Mouse (Mus musculus): ENCODE results near the gene Spast. TPM values are rescaled to one million over a fixed set of nuclear protein-coding genes. Genes with fewer than 3 reads are reported as not detected.
A peak's percentile ranks its signal among the peaks of the same experiment; 100 is the strongest.
"Not testable (repeated sequence)": the region's sequence is repeated elsewhere in the genome, so short reads cannot be mapped to it uniquely, and the experiment has no call there.

Gene Spast
- polyA plus RNA-seq, 1 experiment = 0.20 TPM

DNA sequence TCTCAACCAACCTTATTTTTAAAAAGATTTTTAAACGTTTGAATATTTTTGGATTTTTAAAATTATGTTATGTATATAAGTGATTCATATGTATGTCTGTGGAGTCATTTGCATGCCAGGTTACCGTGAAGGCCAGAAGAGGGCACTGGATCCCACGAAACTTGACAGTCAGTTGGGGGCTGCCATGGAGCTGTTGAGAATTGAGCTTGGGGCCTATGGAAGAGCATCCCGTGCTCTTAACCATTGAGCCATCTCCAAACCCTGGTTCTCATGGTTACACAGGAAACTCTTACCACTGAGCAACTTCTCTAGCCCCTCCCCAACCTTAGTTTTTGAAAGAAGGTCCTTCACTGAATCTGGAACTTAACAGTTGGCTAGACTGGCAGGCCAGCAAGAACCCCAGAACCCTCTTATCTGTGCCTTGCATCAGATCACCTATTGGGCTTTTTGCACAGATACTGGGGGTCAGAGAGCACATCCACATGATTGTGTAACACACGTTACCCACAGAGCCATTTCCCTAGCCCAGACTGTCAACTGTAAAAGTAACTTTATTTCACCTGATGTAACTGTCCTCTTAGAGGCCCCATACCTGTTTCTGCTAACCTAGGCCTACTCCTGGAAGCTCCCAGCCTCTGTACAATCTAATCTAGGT lies 16.3 kb upstream of the Spast start:
- H3K4me1 ChIP-seq (ENCODE audit: control insufficient read depth) = no peaks in the 10 kb centered on the region; the same call in 1 of the 2 replicates
- H3K4me3 ChIP-seq (replicated peaks) = no peak overlapping the region
- no peaks in the 10 kb centered on the region for H3K36me3 ChIP-seq (ENCODE audit: control insufficient read depth)
- TF ChIP-seq GATA1 (IDR thresholded peaks at IDR 0.05; ENCODE audit: low read length) (no peak), TAL1 (IDR thresholded peaks at IDR 0.05; ENCODE audit: low read length) (no peak)
- H3K27me3 ChIP-seq (ENCODE audit: control insufficient read depth) = no peaks in the 10 kb centered on the region
- no peaks in the 10 kb centered on the region for H3K9me3 ChIP-seq (ENCODE audit: control insufficient read depth, low read length)

DNA sequence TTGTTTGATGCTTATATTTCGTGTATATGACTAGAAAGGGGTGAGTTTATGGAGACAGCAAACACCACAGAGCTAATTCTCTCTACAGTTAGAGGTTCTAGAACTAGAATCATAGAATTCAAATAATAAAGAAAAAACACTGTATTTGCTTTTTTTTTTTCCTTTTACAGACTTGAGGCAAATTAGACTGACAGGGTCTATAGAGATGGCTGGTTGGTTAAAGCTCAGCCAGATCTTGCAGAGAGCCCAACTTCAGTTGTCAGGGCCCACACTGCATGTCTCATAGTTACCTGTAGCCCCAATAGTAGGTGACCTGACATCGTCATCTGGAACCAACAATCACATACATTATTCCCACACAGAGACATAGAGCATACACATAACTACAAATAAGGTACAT lies 14.9 kb upstream of the Spast start, which contains the start of gene Dpy30:
Gene Dpy30 (minus strand): TSS at position 101 of the 400 bp plus-strand sequence.
- Histone ChIP-seq H3K9me3 (ENCODE audit: control insufficient read depth, low read length) (no peaks in the 10 kb centered on the region), H3K4me3 (replicated peaks) (no peak within 1 kb of the TSS), H3K36me3 (ENCODE audit: control insufficient read depth) (no peaks in the 10 kb centered on the region), H3K4me1 (ENCODE audit: control insufficient read depth) (no peaks in the 10 kb centered on the region), H3K27me3 (ENCODE audit: control insufficient read depth) (no peaks in the 10 kb centered on the region)
- no peak for TF ChIP-seq GATA1 (IDR thresholded peaks at IDR 0.05; ENCODE audit: low read length)
- no peak for TF ChIP-seq TAL1 (IDR thresholded peaks at IDR 0.05; ENCODE audit: low read length)

DNA sequence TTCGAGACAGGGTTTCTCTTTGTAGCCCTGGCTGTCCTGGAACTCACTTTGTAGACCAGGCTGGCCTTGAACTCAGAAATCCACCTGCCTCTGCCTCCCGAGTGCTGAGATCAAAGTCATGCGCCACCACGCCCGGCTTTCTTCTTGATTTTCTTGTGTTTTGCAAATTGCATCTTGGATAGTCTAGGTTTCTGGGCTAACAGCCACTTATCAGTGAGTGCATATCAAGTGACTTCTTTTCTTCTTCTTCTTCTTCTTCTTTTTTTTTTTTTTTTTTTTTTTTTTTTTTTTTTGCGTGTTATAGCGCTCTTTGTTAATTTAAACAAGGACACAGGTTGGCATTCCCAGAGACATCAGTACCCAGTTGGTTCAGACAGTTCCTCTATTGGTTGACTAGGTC lies 11.6 kb upstream of the Spast start:
- not testable (repeated sequence) for H3K9me3 ChIP-seq (ENCODE audit: control insufficient read depth, low read length); H3K36me3 ChIP-seq (ENCODE audit: control insufficient read depth); H3K4me3 ChIP-seq (replicated peaks); H3K4me1 ChIP-seq (ENCODE audit: control insufficient read depth); H3K27me3 ChIP-seq (ENCODE audit: control insufficient read depth)

DNA sequence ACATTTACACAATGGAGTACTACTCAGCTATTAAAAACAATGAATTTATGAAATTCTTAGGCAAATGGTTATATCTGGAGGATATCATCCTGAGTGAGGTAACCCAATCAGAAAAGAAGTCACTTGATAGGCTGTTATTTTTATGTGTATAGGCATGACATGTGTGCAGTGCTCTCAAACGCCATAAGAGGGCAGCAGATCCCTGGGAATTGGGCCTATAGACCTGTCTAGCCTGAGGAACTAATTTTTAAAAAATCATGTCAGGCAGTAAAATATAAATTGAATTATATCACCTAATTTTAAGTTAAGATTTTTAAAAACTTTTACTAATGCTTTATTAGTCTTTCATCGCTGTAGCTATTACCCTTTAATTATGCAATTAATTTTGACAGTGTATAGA lies 10.6 kb upstream of the Spast start:
- not testable (repeated sequence) for H3K4me1 ChIP-seq (ENCODE audit: control insufficient read depth); H3K36me3 ChIP-seq (ENCODE audit: control insufficient read depth); H3K9me3 ChIP-seq (ENCODE audit: control insufficient read depth, low read length); H3K27me3 ChIP-seq (ENCODE audit: control insufficient read depth); H3K4me3 ChIP-seq (replicated peaks)

DNA sequence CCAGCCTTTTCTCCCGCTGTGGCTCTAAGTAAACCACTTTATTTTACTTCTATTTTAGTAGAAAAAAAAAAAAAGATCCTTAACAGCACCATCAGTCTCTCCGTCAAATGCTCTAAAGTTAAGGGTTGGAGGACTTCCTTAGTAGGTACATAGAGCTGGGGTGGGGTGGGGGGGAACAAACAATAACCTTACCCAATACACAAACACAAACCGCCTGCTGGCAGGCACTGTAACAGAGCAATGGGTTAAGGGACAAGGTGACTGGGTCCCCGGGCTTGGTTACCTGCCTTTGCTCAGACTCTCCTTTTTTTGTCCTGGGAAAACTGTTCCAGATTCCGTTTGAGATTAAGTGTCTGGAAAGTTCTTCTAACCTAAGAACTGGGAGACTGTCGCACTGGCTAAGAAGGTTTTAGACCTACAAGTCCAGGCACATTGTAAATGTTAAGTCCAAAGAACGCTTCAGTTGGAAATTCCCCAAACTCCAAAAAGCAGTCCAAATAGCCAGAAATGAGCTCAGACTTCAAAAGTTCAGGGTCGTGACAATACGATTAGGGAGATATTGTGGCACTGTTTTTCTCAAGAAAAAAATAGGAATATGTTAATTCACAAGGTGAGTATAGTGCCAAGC lies 7.6 kb upstream of the Spast start:
- Histone ChIP-seq H3K4me1 (ENCODE audit: control insufficient read depth) (no peaks in the 10 kb centered on the region), H3K27me3 (ENCODE audit: control insufficient read depth) (no peaks in the 10 kb centered on the region), H3K9me3 (ENCODE audit: control insufficient read depth, low read length) (no peaks in the 10 kb centered on the region), H3K36me3 (ENCODE audit: control insufficient read depth) (no peaks in the 10 kb centered on the region), H3K4me3 (replicated peaks) (no peak overlapping the region)
- TF ChIP-seq GATA1 (IDR thresholded peaks at IDR 0.05; ENCODE audit: low read length) = no peak
- no peak for TF ChIP-seq TAL1 (IDR thresholded peaks at IDR 0.05; ENCODE audit: low read length)

DNA sequence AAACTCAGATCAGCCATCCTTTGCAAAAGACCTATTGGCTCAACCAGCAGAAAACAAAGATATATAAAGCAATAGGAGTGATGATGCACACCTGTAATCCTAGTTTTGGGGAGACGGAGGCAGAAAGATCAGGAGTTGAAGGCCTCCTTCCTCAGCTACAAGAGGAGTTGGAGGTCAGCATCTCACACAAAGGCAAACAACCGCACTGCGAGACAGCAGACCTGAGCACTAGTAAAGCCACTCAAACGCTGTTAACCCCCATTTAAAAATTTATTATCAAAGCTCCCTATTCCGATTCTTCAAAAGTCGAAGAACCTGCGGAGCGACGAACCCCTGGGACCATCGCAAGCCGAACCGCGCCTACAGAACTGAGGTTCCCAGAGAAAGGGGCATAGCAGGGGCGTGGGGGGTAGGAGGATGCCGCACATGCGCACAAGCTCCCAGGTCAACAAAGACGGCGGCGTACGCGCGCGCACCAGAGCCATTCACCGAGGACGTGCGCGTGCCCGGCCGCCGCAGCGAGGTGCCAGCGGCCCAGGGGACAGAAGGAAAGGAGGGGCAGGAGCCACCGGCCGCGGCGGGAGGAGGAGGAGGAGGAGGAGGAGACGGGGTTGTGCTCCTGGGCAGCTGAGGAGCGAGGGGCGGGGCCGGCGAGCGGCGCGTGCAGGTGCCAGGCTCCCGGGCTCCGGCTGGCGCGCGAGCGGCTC lies 409 bp upstream of the Spast start:
- Histone ChIP-seq H3K9me3 (ENCODE audit: control insufficient read depth, low read length) (no peaks in the 10 kb centered on the region), H3K27me3 (ENCODE audit: control insufficient read depth) (no peaks in the 10 kb centered on the region), H3K4me3 (replicated peaks) (peak overlapping the region; percentile 95), H3K36me3 (ENCODE audit: control insufficient read depth) (peaks cover 2% of the 10 kb centered on the region; the same call in 1 of the 2 replicates), H3K4me1 (ENCODE audit: control insufficient read depth) (peaks cover 35% of the 10 kb centered on the region)
- no peak for TF ChIP-seq GATA1 (IDR thresholded peaks at IDR 0.05; ENCODE audit: low read length)

DNA sequence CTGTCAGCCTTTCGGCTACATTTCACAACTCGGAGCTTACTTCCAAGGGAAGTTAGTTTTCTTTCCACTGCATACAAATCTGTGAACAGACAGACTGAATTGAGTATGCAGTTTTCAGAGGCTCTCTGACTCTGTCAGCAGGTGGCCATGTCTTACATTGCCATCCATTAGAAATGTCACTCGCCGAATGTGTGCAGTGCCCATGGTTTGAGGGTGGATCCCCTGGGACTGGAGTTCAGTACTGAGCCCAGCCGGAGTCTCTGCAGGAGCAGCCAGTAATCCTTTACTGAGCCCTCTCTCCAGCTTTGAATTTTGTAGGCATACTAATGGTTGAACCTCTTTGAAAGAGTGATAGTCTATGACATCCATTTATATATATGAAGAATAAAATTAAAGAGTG lies 2.4 kb downstream of the Spast start:
- TF ChIP-seq GATA1 (IDR thresholded peaks at IDR 0.05; ENCODE audit: low read length) = no peak
- TF ChIP-seq TAL1 (IDR thresholded peaks at IDR 0.05; ENCODE audit: low read length) = no peak
- Histone ChIP-seq H3K9me3 (ENCODE audit: control insufficient read depth, low read length) (no peaks in the 10 kb centered on the region), H3K36me3 (ENCODE audit: control insufficient read depth) (peaks cover 8% of the 10 kb centered on the region), H3K4me3 (replicated peaks) (no peak overlapping the region), H3K27me3 (ENCODE audit: control insufficient read depth) (no peaks in the 10 kb centered on the region), H3K4me1 (ENCODE audit: control insufficient read depth) (peaks cover 35% of the 10 kb centered on the region)

DNA sequence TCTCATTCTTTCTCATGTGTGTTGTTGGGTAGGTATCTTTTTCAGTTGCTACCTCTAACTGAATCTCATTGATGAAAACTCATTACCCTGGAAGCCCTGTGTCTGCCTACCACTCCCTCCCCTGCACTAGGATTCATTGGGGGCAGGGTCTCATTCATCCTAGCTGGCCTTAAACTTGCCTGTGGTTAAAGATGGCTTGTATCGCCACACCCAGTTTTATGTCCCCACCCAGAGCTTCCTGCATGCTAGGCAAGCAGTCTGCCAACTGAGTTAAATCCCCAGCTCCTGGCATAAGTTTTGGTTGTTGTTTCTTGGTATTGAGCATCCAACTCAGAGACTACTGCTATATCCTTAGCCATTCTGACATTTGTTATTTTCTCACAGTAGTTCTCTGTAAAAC lies 24.8 kb downstream of the Spast start:
- no peak overlapping the region for H3K4me3 ChIP-seq (replicated peaks)
- H3K36me3 ChIP-seq (ENCODE audit: control insufficient read depth) = peaks cover 37% of the 10 kb centered on the region

DNA sequence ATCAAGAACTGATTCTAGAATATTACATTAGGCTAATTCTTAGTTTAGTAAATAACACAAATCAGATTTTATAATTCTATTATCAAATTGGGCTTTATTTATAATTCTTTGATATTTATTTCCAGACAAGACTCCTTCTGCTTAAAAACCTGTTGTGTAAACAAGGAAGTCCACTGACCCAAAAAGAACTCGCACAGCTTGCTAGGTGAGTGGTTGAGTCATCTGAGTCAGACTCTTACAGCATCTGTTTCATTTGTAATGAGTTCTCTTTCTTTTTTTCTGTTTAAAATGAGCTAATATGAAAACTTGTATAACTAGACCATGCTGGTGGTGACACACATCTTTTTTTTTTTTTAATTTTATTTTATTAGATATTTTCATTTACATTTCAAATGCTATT lies 38.1 kb downstream of the Spast start:
- H3K27me3 ChIP-seq (ENCODE audit: control insufficient read depth) = no peaks in the 10 kb centered on the region
- no peak for TF ChIP-seq GATA1 (IDR thresholded peaks at IDR 0.05; ENCODE audit: low read length)
- no peaks in the 10 kb centered on the region for H3K4me1 ChIP-seq (ENCODE audit: control insufficient read depth)
- no peak overlapping the region for H3K4me3 ChIP-seq (replicated peaks)
- H3K9me3 ChIP-seq (ENCODE audit: control insufficient read depth, low read length) = no peaks in the 10 kb centered on the region
- H3K36me3 ChIP-seq (ENCODE audit: control insufficient read depth) = peaks cover 54% of the 10 kb centered on the region

More for the DNA sequence above, 24.8 kb downstream of the Spast start:
- TF ChIP-seq TAL1 (IDR thresholded peaks at IDR 0.05; ENCODE audit: low read length) = no peak
- TF ChIP-seq GATA1 (IDR thresholded peaks at IDR 0.05; ENCODE audit: low read length) = no peak
- Histone ChIP-seq H3K27me3 (ENCODE audit: control insufficient read depth) (no peaks in the 10 kb centered on the region), H3K4me1 (ENCODE audit: control insufficient read depth) (peaks cover 4% of the 10 kb centered on the region), H3K9me3 (ENCODE audit: control insufficient read depth, low read length) (no peaks in the 10 kb centered on the region)

Data from erythroblast, embryonic 14.5 days (primary cell).